Mouse (Mus musculus): ENCODE results near the gene Pole3. TPM values are rescaled to one million over a fixed set of nuclear protein-coding genes. Genes with fewer than 3 reads are reported as not detected.

The Pole3 gene
- total RNA-seq, 2 experiments from 2014 or later = 40.3 to 46.7 TPM

DNA sequence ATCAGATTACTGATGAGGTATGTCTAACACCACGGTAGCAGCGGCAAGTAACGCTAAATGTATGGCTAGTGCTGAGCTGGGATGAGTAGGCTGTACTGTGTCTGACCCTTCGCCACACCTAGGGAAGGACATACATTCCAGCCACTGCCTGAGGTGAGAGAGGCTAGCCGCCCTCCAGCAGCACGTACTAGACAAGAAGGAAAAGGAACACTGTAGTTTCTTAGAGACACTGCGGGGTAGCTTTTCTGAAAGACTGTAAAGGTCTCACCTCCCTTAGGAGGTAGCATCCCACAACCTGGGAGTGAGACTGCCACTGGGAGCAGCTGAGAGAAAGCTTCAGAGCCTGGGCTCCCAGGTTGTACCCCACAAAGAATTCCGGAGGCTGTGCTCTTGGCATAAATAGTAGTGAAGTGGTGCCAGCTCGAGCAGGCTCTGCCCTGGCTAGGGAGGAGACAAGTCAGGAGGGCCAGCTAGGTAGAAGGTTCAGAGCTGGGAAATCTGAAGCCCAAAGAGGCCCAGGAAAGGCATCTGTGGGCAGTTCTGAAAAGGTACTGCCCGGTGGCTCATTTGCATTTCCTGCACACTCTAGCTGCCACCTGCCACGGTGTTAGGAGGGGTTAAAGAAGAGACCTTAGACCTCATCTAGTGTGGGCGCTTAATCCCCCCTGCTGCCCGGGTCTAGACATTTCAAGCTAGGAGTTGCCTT is 6.3 kb downstream of the Pole3 start:
- DNase-seq = peak; percentile 76

DNA sequence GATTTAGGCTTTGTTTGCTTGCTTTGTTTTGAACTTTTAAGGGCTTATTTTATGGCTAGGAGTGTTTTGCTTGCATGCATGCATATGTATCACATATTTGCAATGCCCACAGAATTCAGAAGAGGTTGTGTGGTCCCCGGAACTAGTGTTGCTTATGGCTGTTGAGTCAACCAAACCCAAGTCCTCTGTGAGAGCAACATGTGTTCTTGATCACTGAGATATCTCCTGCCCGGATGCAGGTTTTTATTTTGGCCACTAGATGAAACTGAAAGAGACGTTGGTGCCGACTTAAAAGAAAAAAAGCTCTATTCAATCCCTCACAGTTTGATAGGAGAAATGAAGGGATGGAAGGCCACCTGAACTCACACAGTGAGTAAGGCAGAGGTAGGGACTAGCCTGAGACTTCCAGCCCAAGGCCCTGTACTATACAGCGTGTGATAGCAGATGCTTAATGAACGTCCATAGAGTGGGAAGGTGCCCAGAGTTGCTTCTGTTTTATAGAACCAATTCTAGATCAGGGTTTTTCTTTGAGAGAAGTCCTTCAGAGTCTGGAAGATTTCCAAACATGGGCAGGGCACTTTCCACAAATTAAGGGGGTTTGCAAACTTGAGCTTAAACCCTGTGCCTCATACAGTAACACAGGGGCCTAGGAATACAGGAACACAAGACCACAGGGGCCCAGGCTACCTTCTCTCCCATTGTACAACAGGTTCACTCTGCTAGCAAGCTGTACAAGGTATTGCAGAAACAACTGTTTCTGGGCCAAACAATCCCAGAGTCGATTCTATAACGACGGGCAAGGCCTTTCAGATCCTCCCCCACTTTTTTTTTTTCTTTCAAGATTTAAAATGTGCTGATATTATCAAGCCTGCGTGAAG is 7.1 kb downstream of the Pole3 start:
- no peak for DNase-seq

DNA sequence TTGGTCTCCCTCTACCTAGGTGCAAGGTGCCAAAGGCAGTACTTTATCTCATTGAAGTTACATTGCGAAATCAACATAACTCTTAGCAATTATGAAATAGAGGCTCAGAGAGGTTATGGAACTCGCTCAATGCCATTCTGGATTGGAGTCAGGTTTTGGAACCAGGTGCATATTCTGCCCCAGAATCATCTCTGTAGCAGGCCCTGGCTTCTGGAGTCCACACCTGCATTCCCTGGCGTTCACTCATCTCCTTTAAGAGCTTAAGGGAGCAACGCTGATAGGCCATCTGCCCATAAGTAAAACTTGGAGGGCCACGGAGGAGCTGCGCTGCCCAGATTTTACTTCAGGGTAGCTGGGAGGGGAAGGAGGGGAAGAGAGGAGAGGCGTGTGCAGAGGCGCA is 7.8 kb downstream of the Pole3 start:
- DNase-seq = no peak

DNA sequence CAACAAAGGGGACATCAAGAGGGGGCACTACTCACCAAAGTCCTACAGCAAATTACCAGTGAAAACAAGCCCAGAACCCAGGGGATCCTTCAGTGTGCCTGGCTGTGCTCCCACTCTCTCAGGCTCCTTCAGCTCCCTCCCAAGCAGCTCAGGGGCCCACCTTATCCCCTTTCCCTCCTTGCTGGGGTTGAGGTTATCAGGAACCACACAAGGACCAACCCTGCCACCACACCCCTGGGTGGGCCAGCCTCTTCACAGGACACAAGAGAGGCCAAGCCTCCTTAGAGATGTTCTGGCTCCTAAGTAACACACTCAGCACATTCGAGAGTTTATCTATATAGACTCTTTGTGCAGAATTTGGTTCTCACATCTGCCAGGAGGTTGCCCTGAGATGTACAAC is 8.3 kb downstream of the Pole3 start:
- no peak for DNase-seq

DNA sequence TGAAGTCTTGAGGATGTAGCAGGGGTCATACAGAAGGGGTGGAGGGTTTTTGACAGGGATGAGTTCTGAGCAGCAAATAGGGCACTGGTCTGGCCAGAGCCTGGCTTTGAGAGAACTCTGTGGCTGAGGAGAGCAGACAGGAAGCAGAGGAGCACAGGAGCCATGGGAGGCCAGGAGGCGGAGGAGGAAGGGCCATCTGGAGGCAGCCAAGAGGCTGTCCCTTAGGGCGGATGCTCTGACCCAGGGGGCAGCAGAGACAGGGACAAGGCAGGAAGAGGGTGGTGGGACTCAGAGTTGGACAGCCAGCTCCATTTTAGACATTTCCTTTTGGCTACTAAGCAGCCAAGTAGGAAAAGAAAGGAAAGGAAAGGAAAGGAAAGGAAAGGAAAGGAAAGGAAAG is 8.8 kb downstream of the Pole3 start:
- peak; percentile 65 for DNase-seq

DNA sequence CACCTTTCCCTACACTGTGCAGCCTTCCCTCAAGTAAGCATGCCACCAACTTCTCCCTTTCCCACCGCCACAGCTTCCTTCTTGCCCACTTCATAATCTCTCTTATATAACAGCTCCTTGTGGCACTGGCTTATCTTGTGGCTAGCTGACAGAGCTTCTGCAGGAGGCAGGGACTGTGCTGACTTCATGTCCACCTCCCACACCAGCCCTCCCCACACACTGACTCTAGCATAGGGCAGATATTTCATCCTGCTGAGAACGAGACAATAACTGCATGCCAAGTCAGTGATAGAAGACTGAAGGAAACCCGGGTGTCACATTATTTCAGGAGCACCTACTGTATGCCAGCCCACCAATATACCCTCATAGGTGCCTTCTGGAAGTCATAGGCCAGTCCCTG is 9.4 kb downstream of the Pole3 start:
- DNase-seq = no peak

DNA sequence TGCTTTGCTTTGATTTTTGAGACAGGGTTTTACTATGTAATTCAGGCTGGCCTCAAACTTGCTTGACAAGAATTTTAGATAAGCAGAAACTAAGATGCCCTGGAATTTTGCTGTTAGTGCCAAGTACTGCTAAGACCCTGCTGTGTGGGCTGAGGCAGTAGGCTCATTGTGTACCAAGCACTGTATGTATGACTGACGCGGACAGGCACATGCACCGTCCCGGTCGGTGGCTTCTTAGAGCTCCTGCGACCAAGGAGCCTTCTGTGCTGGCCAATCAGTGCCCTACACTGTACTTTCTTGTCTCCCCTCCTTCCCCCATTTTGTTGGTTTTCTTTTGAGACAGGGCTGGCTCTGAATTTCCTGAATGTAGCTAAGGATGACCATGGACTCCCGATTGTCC is 9.9 kb downstream of the Pole3 start:
- DNase-seq = no peak

DNA sequence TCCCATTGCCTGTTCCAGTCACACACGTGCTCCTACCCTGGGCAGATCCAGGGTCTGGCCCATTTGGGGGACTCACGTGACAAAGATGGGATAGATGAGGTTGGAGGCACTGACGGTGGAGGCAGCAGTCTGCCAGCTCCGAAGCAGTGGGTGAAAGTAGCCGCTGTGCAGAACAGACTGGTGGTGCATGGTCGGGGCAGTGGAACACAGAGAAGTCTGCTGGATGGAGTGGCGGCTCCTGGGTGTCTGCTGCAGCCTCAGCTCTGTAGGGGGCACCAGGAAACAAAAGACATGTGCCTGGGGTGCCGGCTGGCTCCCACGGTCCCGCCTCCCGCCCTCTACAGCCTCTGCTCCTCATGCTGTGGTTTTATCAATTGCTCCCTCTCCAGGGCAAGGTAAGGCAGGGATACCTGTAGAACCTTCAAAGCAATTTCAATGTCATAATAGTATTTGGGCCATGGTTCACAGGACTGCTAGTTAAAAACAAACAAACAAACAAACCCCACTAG is 10.8 kb downstream of the Pole3 start:
- DNase-seq = no peak

DNA sequence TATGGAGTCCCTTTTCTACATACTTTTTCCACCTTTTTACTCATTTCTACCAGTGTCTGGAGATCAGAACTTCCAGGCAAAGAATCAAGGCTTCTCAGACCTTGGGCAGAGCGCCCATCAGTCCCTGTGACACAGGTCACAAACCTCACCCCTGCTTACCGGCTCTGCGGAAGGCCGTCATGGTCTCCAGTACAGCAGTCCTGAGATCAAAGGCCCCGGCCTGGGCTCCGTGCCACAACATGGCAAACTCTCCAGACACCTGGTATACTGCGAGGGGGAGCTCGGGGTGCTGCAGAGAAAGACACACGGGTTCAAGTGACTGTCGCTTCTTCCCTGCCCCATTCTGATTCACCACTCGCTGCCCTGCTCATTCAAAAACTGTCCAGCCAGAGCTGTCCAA is 14.9 kb downstream of the Pole3 start:
- peak; percentile 90 for DNase-seq

DNA sequence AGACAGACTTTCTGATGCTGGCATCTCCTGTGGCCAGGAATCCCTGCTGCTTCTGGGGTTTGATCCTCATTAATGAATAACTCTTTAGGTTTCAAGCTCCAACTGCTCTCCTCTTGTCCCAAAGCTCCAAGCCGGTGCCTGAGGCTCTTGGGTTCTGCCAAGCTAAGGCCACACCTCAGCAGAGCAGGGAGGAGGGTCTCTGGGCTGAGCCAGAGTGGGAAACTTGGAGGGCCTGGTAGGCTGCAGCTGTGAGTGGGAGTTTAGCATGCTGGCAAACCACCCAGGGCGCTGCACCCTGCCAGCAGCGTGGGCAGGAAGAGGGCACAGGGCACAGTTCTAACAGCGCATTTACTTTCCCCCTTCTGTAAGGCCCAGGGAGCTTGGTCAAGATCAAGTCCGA is 16.0 kb downstream of the Pole3 start:
- no peak for DNase-seq

DNA sequence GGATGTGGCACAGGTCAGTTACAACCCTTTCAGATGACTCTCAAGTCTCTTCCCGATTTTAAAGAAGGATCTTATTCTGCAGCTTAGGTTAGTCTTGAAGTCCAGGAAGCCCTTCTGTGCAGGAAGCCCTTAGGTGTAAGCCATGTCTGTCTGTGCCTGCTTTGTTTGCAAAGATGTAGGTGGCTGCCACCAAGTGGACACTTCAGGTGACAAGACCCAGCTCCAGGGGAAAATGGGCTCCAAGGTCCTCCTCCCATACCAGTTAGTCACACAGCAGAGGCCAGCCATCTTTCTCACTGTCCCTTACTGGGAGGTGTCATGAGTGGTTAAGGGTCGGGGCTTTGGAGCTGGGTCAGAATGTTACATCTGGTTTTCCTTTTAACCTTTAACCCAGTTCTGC is 18.1 kb downstream of the Pole3 start:
- peak; percentile 57 for DNase-seq

DNA sequence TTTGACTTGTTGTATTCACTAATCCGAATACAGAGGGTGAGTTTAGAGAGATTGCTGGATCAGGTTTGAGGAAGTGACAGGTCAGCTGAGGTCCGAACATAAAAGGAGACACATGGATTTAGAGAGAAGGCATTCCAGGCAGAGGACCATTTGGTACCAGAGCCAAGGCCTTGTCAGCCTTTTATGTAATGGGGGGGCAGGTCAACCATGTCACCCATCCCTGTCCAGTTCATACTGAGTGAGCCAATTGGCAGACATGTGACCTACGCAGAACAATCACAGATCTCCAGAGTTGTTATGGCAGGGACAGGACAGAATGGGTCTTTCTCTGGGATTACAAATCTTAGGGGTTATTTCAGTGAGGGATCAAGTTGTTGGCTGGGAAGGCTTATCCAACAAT is 18.9 kb downstream of the Pole3 start:
- no peak for DNase-seq

DNA sequence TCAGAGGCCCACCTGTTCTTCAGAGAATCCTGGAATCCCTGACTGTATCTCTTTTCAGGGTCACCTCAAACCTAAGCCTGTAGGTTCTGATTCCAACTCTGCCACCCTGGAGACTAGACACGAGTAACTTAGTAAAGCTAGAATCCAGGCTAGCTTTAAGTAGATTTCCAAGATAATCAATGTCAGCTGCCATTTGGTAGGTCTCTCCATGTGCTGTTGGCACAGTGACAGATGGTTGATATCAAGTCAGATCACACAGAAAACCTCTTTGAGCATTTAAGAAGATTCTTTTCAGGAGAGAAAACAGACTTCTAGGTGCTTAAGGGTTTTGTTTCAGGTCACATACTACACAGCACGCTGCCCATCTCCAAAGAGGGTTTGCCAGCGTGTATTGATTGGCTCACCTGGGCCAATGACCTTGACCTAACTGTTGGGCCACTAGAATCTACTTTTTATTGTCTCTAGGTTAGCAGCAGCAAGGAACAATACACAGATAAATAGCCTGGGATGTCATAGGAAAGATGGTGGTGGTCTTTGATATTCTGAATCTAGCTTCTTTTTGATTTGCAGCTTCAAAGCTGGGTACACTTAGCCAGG is 21.4 kb downstream of the Pole3 start, which contains the start of gene Hdhd3:
TSS of gene Hdhd3 (minus strand) at position 94 of the 597 bp plus-strand sequence.
- peak; percentile 1 for DNase-seq

DNA sequence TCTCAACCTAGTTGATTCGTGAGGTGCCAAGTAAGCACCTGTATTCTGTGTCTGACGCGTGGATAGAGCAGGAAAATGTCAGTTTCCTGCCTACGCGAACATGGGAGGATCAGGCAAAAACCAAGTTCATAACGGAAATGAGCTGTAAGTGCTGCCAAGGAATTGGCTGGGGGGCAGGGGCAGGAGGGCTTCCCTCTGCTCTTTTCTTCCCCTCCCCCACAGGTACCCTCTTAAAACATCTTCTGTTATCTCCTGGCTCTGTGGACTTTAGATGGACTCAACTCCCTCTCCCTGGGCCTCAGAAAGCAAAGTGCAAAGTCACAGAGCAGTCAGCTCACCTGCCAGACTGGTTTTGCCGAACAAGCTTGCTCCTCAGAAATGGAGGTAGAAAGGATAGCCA is 21.9 kb downstream of the Pole3 start:
- peak; percentile 14 for DNase-seq

DNA sequence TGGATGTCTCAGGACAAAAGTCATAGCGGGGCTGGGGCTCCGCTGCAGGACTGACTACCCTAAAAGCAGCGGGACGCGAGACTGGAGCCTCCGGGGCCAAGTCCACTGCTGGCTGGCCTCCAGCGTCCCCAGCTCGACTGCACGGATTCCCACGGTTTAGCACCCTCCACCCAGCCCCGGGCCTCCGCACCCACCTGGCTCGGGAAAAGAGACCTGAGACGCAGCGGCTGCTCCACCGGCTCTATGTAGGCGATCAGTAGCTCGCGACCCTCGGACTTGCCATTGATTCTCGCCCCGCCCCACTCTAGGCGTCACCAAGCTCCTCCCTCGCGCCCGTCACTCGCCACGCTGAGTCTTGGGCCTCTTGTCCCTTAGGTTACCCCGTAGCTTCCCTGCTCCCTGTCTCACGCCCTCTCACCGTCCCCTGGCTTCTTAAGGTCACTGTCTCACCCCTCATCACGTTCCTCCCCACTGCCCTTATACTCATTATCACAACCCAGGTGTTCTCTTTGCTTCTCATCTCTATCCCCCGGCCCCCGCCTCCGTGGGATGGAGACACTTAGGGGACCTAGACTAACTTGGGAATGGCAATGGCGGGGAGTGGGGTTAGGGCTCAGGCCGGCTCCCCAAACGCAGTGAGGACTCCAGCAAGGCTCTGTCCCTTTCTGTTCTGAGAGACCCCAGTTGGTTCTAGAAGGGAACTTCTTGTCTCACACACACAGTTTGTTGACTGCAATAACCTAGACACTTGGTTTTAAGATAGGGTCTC is 22.7 kb downstream of the Pole3 start:
- DNase-seq = peak; percentile 94

DNA sequence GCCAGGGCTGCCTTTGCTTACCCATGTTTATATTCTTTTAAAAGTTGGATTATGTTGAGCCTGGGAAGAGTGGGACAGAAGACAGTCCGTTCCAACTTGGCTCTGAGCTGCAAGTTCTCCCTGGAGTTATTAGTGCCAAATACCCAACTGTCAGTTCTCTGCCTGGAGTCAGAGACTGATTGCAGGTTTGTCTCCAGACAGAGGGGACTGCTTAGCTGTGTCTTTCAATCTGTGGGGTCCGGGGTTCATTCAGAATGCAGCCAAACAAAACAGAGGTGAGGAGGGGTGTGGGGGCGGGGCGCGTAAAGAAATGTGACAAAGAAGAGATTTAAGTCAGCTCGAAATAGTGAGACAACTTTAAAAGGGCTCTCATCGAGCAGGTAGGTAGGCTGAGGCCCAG is 23.3 kb downstream of the Pole3 start:
- no peak for DNase-seq

DNA sequence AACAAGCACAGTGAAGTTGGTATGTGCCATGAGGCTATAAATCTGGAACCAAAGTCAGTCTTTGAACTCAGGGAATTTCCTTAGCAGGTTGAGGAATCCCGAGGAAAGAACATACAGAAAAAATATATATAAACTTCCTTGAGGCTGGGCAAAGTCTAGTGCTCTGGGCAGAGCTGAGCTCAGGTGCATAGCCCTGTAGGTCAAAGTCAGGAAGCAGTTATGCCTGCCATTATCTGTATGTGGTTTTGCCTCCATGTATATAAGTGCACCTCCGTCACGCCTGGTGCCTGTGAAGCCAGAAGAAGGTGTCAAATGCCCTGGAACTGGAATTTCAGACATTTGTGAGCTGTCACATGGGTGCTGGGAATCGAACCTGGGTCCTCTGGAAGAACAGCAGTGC is 24.1 kb downstream of the Pole3 start:
- peak; percentile 1 for DNase-seq

DNA sequence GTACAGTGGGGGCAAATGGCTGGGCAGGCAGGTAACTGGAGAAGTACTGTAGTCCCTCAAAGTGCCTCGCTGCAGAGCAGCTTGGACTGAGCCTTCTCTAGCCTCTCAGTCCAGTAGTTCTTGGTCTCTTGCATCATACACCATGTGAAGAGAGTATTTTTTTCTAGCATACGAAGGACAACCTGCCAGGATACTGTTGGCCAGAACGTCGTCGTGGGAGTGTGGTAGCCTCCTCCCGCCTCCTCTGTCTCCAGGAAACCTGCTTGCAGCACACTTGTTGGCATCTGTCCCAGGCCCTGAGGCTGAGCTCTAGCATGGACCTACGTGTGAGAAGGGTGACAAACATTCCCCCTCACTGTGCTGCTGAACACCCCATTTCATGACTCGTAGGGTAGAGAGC is 28.1 kb downstream of the Pole3 start:
- peak; percentile 84 for DNase-seq

DNA sequence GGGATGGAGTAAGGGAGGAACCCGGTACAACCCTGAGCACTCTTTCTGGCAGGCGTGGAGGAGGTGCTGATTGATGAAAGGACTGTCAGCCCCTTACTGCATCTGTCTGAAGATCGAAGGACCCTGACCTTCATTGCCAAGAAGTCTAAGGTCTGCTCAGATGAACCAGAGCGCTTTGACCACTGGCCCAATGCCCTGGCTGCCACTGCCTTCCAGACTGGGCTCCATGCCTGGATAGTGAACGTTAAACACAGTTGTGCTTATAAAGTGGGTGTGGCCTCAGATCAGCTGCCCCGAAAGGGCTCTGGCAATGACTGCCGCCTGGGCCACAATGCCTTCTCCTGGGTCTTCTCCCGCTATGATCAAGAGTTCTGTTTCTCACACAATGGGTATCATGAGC is 28.9 kb downstream of the Pole3 start:
- peak; percentile 78 for DNase-seq

DNA sequence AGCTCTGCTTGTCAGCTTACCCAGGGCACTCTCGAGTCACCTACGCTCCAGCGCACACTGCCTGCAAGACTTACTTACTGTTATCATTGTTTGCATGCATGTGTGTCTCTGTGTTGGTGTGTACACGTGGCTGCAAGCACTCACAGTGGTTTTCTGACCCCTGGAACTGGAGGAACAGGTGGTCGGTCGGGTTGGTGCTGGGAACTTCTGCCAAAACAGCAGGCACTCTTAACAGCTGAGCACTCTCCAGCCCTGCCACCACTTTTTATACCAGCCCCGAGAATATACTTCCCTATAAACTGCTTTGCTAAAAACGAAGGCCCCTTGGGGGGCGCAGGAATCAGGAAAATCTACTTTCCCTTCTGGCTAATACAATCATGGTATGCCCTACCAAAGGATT is 30.6 kb downstream of the Pole3 start:
- no peak for DNase-seq

DNA sequence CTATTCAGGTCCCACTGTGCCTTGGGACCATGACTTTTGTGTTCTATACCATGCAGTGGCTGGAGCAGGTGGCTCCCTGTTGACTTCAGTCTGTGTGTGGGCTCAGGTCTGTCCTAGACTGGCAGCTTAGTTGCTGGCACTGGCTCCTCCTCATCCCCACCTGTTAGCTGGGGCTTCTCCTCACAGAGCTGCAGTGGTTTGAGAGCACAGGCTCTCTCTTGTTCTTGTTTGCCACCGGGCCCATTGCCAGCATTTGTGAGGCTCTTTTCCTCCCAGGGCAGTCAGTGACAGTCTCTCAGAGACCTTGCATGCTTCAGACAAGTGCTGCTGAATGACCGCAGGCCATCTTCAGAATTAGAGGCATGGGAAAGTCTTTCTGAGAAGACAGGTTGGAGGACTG is 32.2 kb downstream of the Pole3 start:
- no peak for DNase-seq

DNA sequence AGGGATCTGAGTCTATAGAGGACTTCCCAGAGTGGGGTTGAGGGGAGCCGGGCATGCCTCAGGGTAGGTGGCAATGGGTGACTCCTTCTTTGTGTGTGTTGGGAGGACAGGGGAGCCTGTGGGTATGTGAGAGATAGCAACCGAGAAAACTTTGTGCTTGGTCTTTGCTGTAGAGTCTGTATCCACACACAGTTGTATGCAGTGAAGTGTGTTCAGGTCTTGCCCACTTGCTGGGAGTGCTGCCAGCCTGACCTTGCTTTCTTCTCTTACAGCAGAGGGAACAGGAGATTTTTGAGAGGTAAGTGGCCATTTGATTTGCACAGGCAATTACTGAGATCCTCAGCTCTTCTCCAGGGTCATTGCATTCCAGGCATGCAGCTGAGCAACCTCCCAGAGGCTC is 37.0 kb downstream of the Pole3 start:
- no peak for DNase-seq
